Mouse (Mus musculus) hindbrain, embryonic 10.5 days (tissue): Measurements from ENCODE around the gene Donson. TPM values are rescaled to one million over a fixed set of nuclear protein-coding genes. Genes with fewer than 3 reads are reported as not detected.

ENCODE experiments used
- DNase-seq: peaks from one replicate; pipeline ENCODE4 v3.0.0-alpha.2; 2017; ENCODE audit warnings: low spot score
- H3K27ac ChIP-seq: fragments of 300-500 bp; sonication (generic); 2 replicates; pipeline ENCODE4 v1.5.1; 2016; ENCODE audit warnings: mild to moderate bottlenecking, moderate library complexity
- H3K27me3 ChIP-seq: fragments of 300-500 bp; sonication (generic); 2 replicates; pipeline ENCODE4 v1.6.1; 2016; ENCODE audit warnings: mild to moderate bottlenecking; ENCODE audit not compliant: poor library complexity, insufficient read depth, severe bottlenecking
- H3K36me3 ChIP-seq: fragments of 300-500 bp; sonication (generic); 2 replicates; pipeline ENCODE4 v1.6.1; 2016; ENCODE audit warnings: mild to moderate bottlenecking, moderate library complexity
- H3K4me1 ChIP-seq: fragments of 300-500 bp; sonication (generic); replicated peaks from 2 replicates; pipeline ENCODE4 v1.6.1; 2016; ENCODE audit warnings: mild to moderate bottlenecking
- H3K4me3 ChIP-seq: fragments of 300-500 bp; sonication (generic); 2 replicates; pipeline ENCODE4 v1.5.1; 2016; ENCODE audit warnings: mild to moderate bottlenecking, moderate library complexity
- H3K9me3 ChIP-seq: fragments of 300-500 bp; sonication (generic); 2 replicates; pipeline ENCODE4 v1.6.1; 2016; ENCODE audit warnings: mild to moderate bottlenecking, moderate library complexity
- WGBS: fragments of 180-500 bp; shearing (Covaris S2); methylation state at CpG from one replicate; pipeline ENCODE4 v1.1.7; 2016; 5-methylcytosine and 5-hydroxymethylcytosine counted together
- polyA plus RNA-seq: library from polyadenylated mRNA; unstranded; fragments of >200 nt; fragmentation: Nextera tagmentation; extraction: Ambion mirVana; gene quantifications from 2 replicates; pipeline ENCODE4 v1.2.1, GENCODE M21; 2016

Gene Donson
- polyA plus RNA-seq, 1 experiment from 2014 or later = 32.9 TPM

GRCm38 (mm10) chr16:91629749-91630148, 58.8 kb downstream of the Donson start:
- Histone ChIP-seq H3K27ac (no peak overlapping the region), H3K9me3 (no peaks in the 10 kb centered on the region), H3K36me3 (peaks cover 98% of the 10 kb centered on the region), H3K4me3 (no peak overlapping the region), H3K27me3 (no peaks in the 10 kb centered on the region), H3K4me1 (no peaks in the 10 kb centered on the region)
- no peak for DNase-seq
- WGBS = 93% methylated on average over 4 of the region's 4 CpGs

DNA sequence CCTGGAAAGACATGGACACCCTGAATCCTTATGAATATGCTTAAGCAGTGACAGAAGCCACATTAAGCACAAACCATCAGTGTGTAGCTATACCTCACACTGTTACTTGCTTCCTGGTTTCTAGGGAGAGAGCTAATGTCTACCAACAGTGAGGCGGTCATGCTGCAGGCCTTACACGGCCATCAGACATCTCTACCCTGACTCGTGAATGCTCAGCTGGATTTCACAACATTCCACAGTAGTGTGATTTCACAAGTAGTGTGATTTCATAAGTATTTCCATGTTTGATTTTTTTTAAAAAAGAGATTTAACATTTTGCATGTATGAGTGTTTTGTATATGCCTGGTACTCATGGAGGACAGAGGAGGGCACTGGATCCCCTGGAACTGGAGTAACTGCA, 59.9 kb downstream of the Donson start:
- Histone ChIP-seq H3K4me1 (no peaks in the 10 kb centered on the region), H3K4me3 (no peak overlapping the region), H3K36me3 (peaks cover 98% of the 10 kb centered on the region), H3K9me3 (no peaks in the 10 kb centered on the region), H3K27ac (no peak overlapping the region), H3K27me3 (no peaks in the 10 kb centered on the region)
- DNase-seq = no peak
- 95% methylated on average over 3 of the region's 3 CpGs for WGBS

GRCm38 (mm10) chr16:91627831-91628230, 60.7 kb downstream of the Donson start:
- H3K36me3 ChIP-seq = peaks cover 98% of the 10 kb centered on the region
- H3K4me3 ChIP-seq = no peak overlapping the region
- H3K27ac ChIP-seq = no peak overlapping the region
- no peaks in the 10 kb centered on the region for H3K9me3 ChIP-seq
- WGBS = 92% methylated on average over 7 of the region's 7 CpGs
- H3K4me1 ChIP-seq = no peaks in the 10 kb centered on the region
- H3K27me3 ChIP-seq = no peaks in the 10 kb centered on the region
- no peak for DNase-seq

Other genes starting within 250 kb of the Donson start
- gene Ifnar1, start 203.5 kb downstream of the Donson start, polyA plus RNA-seq = 49.8 and 50.5 TPM in 2 replicates
- 25.1 and 36.7 TPM in 2 replicates for gene Ifngr2, start 141.7 kb downstream of the Donson start, polyA plus RNA-seq
- 37.6 and 45.9 TPM in 2 replicates for gene Tmem50b, start 91.0 kb downstream of the Donson start, polyA plus RNA-seq
- gene Dnajc28, start 69.7 kb downstream of the Donson start, polyA plus RNA-seq = 3.2 and 4.5 TPM in 2 replicates
- gene Gart, start 41.8 kb downstream of the Donson start, polyA plus RNA-seq = 112 and 158 TPM in 2 replicates
- gene Son, start 41.3 kb downstream of the Donson start, polyA plus RNA-seq = 102 and 114 TPM in 2 replicates
- 65.1 and 71.6 TPM in 2 replicates for gene Cryzl1, start 40.2 kb upstream of the Donson start, polyA plus RNA-seq
- gene Itsn1, start 40.5 kb upstream of the Donson start, polyA plus RNA-seq = 50.7 and 55.5 TPM in 2 replicates